Mouse (Mus musculus) kidney, postnatal 36 days (tissue): ENCODE data around the gene Igf1r.

Source experiments
- DNase-seq, 2 experiments: peaks; one replicate each; pipeline ENCODE4 v3.0.0; 2021 to 2022; ENCODE audit warnings: mixed read lengths in 2 of 2

The Igf1r gene

GRCm38 (mm10) chr7:68054956-68055355 lies 102.3 kb downstream of the Igf1r start:
- peak in 1 of 2 experiments; percentile 59 for DNase-seq

- DNase-seq: no peak
Measured at GRCm38 (mm10) chr7:68057010-68057409, 104.4 kb downstream of the Igf1r start.

- DNase-seq: no peak
Measured at GRCm38 (mm10) chr7:68059690-68060089, 107.1 kb downstream of the Igf1r start.

GRCm38 (mm10) chr7:68061434-68061833 lies 108.8 kb downstream of the Igf1r start:
- DNase-seq: no peak

GRCm38 (mm10) chr7:68062170-68062848 lies 109.7 kb downstream of the Igf1r start:
- peak in 1 of 2 experiments; percentile 50 for DNase-seq

- DNase-seq: no peak
Measured at GRCm38 (mm10) chr7:68062849-68063208, 110.2 kb downstream of the Igf1r start.

GRCm38 (mm10) chr7:68063711-68064110 lies 111.1 kb downstream of the Igf1r start:
- no peak for DNase-seq

- peak; percentile 56 to 58 for DNase-seq
Measured at GRCm38 (mm10) chr7:68064120-68064519, 111.5 kb downstream of the Igf1r start.

- DNase-seq: peak; percentile 55 to 89
Measured at GRCm38 (mm10) chr7:68064647-68065362, 112.2 kb downstream of the Igf1r start.

GRCm38 (mm10) chr7:68065904-68066303 lies 113.3 kb downstream of the Igf1r start:
- peak; percentile 75 to 76 for DNase-seq

- DNase-seq: no peak
Measured at GRCm38 (mm10) chr7:68067321-68067720, 114.7 kb downstream of the Igf1r start.

- DNase-seq: no peak
Measured at GRCm38 (mm10) chr7:68069324-68069723, 116.7 kb downstream of the Igf1r start.

GRCm38 (mm10) chr7:68070030-68070429 lies 117.4 kb downstream of the Igf1r start:
- DNase-seq: no peak

GRCm38 (mm10) chr7:68070626-68071025 lies 118.0 kb downstream of the Igf1r start:
- peak; percentile 91 to 93 for DNase-seq

GRCm38 (mm10) chr7:68071050-68071449 lies 118.4 kb downstream of the Igf1r start:
- DNase-seq: no peak

GRCm38 (mm10) chr7:68071749-68072148 lies 119.1 kb downstream of the Igf1r start:
- no peak for DNase-seq

GRCm38 (mm10) chr7:68072524-68073459 lies 120.2 kb downstream of the Igf1r start:
- DNase-seq: peak; percentile 73 to 87

GRCm38 (mm10) chr7:68073460-68073806 lies 120.8 kb downstream of the Igf1r start:
- peak; percentile 69 to 70 for DNase-seq

GRCm38 (mm10) chr7:68074748-68075147 lies 122.1 kb downstream of the Igf1r start:
- no peak for DNase-seq

- no peak for DNase-seq
Measured at GRCm38 (mm10) chr7:68075401-68075800, 122.8 kb downstream of the Igf1r start.

- DNase-seq: peak; percentile 72 to 73
Measured at GRCm38 (mm10) chr7:68080122-68080845, 127.7 kb downstream of the Igf1r start.

- no peak for DNase-seq
Measured at GRCm38 (mm10) chr7:68085338-68085737, 132.7 kb downstream of the Igf1r start.
